Mouse (Mus musculus) kidney, embryonic 14.5 days (tissue): ENCODE measurements at regions not wholly inside any gene's neighbourhood (a gene's known extent, or its start where the extent isn't known, plus 50 kb on each side); places are given as distances from the start of the nearest gene placed in this dataset.

ENCODE experiments used
- ATAC-seq: fragments of 200-750 bp; cut with Nextera tagmentation; 2 replicates; pipeline ENCODE4 v1.8.0; 2017; ENCODE audit warnings: moderate number of reproducible peaks, mild to moderate bottlenecking, moderate TSS enrichment, moderate library complexity; ENCODE audit not compliant: low FRiP score, low TSS enrichment
- H3K27ac ChIP-seq: fragments of 300-500 bp; sonication (generic); 2 replicates; pipeline ENCODE4 v1.5.1; 2014; ENCODE audit warnings: low read depth, mild to moderate bottlenecking, low read length, moderate library complexity, mixed read lengths
- H3K27me3 ChIP-seq: fragments of 300-500 bp; sonication (generic); 2 replicates; pipeline ENCODE4 v1.6.1; 2014; ENCODE audit warnings: mild to moderate bottlenecking, low read length; ENCODE audit not compliant: control insufficient read depth, insufficient read depth
- H3K36me3 ChIP-seq: fragments of 300-500 bp; sonication (generic); 2 replicates; pipeline ENCODE4 v1.6.1; 2014; ENCODE audit warnings: low read length, mixed read lengths; ENCODE audit not compliant: control insufficient read depth, insufficient read depth
- H3K4me1 ChIP-seq: fragments of 300-500 bp; sonication (generic); 2 replicates; pipeline ENCODE4 v1.6.1; 2014; ENCODE audit warnings: low read length, mixed read lengths; ENCODE audit not compliant: control insufficient read depth, insufficient read depth
- H3K4me2 ChIP-seq: fragments of 300-500 bp; sonication (generic); replicated peaks from 2 replicates; pipeline ENCODE4 v1.6.1; 2014; ENCODE audit warnings: low read depth, mild to moderate bottlenecking, low read length
- H3K4me3 ChIP-seq: fragments of 300-500 bp; sonication (generic); 2 replicates; pipeline ENCODE4 v1.5.1; 2014; ENCODE audit warnings: mild to moderate bottlenecking, low read length
- H3K9ac ChIP-seq: fragments of 300-500 bp; sonication (generic); 2 replicates; pipeline ENCODE4 v1.6.1; 2014; ENCODE audit warnings: low read depth, mild to moderate bottlenecking, low read length, moderate library complexity
- H3K9me3 ChIP-seq: fragments of 300-500 bp; sonication (generic); 2 replicates; pipeline ENCODE4 v1.6.1; 2016; ENCODE audit warnings: low read length; ENCODE audit not compliant: control insufficient read depth
- WGBS: fragments of 180-500 bp; shearing (Covaris S2); extraction: QIAGEN DNeasy Blood & Tissue Kit; methylation state at CpG from one replicate; pipeline ENCODE4 v1.1.7; 2014; 5-methylcytosine and 5-hydroxymethylcytosine counted together

DNA sequence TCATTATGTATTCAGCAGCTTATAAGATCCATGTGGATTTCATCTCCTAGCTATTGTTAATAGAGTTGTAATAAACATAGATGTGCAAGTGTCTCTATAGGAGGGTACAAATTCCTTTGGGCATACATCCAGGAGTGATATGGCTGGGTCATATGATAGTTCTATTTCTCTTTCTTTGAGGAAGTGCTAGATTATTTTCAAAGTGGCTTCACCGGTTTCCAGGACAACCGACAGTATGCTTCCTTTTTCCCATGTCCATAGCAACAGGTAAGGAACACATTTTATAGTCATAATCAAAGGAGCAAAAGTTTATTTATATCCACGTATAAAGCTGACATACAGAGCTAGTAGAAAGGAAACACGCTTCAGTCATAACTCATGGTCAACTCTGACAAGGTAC is 710.2 kb upstream of the Tenm4 start:
- 68% methylated on average over 4 of the region's 4 CpGs for WGBS
- no peaks in the 10 kb centered on the region for H3K9me3 ChIP-seq
- no peaks in the 10 kb centered on the region for H3K27me3 ChIP-seq
- H3K36me3 ChIP-seq: no peaks in the 10 kb centered on the region
- no peak overlapping the region for H3K9ac ChIP-seq
- H3K4me2 ChIP-seq: no peak overlapping the region
- no peaks in the 10 kb centered on the region for H3K4me1 ChIP-seq
- H3K4me3 ChIP-seq: no peak overlapping the region
- no peak for ATAC-seq
- H3K27ac ChIP-seq: no peak overlapping the region

DNA sequence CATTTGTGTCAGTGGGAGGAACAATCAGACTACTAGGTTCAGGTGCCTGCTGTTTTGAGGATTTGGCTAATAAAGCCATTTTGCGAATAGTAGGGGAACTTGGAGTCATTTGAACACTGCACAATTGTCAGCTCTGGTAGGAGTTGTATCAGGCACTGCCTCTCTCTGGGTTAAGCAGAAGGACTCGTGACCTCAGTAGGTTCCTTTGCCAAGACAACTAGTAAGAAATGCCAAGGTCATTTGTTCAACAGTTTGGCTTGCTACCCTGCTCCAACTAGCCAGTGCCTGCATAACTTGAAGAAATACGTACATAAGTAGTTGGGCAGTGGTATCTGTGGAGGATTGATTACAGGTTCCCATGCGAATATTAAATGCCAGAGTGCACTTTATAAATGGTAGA is 705.5 kb upstream of the Tenm4 start:
- Histone ChIP-seq H3K9me3 (no peaks in the 10 kb centered on the region), H3K4me1 (no peaks in the 10 kb centered on the region), H3K9ac (no peak overlapping the region), H3K27me3 (no peaks in the 10 kb centered on the region), H3K4me3 (no peak overlapping the region), H3K4me2 (no peak overlapping the region), H3K36me3 (no peaks in the 10 kb centered on the region), H3K27ac (no peak overlapping the region)
- ATAC-seq: no peak
- 88% methylated on average over 4 of the region's 4 CpGs for WGBS

DNA sequence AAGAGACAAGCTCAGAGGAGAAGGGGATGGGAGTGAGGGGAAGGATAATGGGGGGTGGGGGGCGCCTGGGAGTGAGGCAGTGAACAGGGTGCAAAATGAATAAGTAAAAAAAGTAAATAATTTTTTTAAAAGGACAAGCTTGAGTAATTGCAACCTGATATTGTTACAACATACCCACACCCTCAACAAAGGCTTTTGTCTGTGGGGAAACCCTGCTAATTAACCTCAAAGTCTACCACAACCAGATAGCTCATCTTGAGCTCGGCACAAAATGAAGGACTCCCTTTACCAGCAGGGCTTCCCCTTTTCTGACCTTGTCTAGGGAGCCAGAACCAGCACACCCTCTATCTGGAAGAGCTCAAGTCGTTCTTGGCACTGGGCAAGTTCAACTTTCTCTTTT is 704.0 kb upstream of the Tenm4 start:
- ATAC-seq: no peak
- WGBS: 37% methylated on average over 3 of the region's 3 CpGs

DNA sequence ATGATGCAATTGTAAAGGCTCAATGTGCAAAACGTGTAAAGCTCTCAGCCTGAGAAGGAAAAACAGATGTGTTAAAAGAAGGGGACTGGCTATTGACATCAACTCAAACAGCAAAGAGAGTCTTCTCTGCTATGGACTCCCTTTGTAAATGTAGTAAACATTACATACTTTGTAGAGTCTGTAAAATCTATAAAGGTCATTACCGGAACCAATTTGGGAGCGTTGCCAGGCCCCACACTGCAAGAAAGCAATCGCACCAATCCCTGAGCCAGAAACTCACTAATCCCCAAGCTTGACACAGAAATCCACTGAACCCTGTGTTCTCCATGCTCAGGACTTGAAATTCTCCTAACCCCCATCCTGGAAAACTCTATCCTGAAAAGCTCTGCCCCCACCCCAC is 697.2 kb upstream of the Tenm4 start:
- Histone ChIP-seq H3K9me3 (no peaks in the 10 kb centered on the region), H3K36me3 (no peaks in the 10 kb centered on the region), H3K4me3 (no peak overlapping the region), H3K4me1 (no peaks in the 10 kb centered on the region), H3K4me2 (no peak overlapping the region), H3K27me3 (no peaks in the 10 kb centered on the region), H3K27ac (no peak overlapping the region), H3K9ac (no peak overlapping the region)
- ATAC-seq: no peak
- WGBS: 89% methylated on average over 4 of the region's 4 CpGs

More for the DNA sequence above, 704.0 kb upstream of the Tenm4 start:
- Histone ChIP-seq H3K27me3 (no peaks in the 10 kb centered on the region), H3K36me3 (no peaks in the 10 kb centered on the region), H3K9me3 (no peaks in the 10 kb centered on the region), H3K9ac (no peak overlapping the region), H3K27ac (no peak overlapping the region), H3K4me2 (no peak overlapping the region), H3K4me3 (no peak overlapping the region), H3K4me1 (no peaks in the 10 kb centered on the region)

DNA sequence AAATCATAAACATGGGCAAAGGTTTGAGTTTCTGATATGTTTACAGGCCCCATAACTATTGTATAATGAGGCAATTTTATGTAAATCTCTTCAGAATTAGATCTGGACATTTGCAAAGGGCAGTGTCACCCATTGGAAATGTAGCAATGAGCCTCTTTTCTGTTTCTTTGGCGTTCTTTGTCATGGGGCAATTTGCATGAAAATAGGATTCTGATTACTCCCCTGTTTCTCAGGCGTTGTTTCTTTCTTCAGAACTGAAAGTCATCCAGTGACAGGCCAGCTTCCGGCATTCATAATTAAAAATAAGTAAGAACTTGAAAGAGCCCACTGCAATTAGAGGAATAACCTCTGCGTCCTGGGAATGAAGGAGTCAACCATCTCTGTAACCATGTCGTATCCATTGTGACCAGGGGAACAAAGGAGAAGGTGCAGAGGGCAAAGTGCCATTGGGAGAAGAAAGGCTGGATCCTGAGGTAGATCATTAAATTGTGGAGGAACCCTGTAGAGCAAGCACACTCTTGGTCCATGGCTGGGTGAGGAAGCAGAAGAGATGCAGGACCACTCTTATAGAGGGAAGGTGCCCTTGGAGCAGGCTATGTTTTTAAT is 690.8 kb upstream of the Tenm4 start:
- no peak overlapping the region for H3K4me2 ChIP-seq

DNA sequence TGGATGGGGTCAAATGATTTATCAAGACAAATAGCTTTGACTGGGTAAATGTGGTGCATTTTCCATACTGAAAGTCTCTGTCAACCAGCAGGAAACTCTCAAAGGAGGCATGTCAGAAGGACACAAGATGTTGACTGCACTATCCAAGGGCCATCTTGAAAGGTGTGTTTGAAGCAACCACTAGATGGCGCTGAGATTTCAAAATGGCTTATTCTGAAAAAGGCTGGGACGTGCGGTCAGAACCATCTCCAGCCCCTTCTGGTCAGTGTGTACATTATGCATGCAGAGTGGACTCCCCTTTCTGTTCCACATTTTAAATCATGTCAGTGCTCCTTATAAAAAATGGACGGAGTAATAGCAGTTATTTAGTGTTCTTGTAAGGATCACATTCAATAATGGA is 681.4 kb upstream of the Tenm4 start:
- Histone ChIP-seq H3K9ac (no peak overlapping the region), H3K9me3 (no peaks in the 10 kb centered on the region), H3K27ac (no peak overlapping the region), H3K4me2 (no peak overlapping the region), H3K4me1 (no peaks in the 10 kb centered on the region), H3K36me3 (no peaks in the 10 kb centered on the region), H3K27me3 (no peaks in the 10 kb centered on the region), H3K4me3 (no peak overlapping the region)
- 9% methylated on average over 4 of the region's 4 CpGs for WGBS
- peak; percentile 83; the same call in 1 of the 2 replicates for ATAC-seq

More for the DNA sequence above, 690.8 kb upstream of the Tenm4 start:
- H3K27ac ChIP-seq: no peak overlapping the region
- no peaks in the 10 kb centered on the region for H3K27me3 ChIP-seq
- no peak for ATAC-seq
- WGBS: 57% methylated on average over 5 of the region's 5 CpGs
- no peak overlapping the region for H3K9ac ChIP-seq
- no peak overlapping the region for H3K4me3 ChIP-seq
- no peaks in the 10 kb centered on the region for H3K36me3 ChIP-seq
- H3K9me3 ChIP-seq: no peaks in the 10 kb centered on the region
- no peaks in the 10 kb centered on the region for H3K4me1 ChIP-seq

DNA sequence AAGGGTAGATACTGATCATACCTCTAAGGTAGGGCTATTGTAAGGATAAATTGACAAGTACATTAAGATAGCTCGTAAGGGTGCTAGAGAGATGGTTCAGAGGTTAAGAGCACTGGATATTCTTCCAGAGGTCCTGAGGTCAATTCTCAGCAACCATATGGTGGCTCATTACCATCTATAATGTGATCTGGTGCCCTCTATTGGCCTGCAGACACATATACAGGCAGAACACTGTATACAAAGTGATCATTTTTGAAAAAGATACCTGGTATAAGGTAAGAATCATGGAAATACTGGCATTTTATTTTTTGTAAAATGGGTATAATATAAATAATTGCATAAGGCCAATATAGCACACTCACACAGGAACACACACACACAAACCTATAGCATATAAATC is 676.3 kb upstream of the Tenm4 start:
- H3K27ac ChIP-seq: no peak overlapping the region
- 58% methylated on average over 1 of the region's 1 CpGs for WGBS
- no peak for ATAC-seq

DNA sequence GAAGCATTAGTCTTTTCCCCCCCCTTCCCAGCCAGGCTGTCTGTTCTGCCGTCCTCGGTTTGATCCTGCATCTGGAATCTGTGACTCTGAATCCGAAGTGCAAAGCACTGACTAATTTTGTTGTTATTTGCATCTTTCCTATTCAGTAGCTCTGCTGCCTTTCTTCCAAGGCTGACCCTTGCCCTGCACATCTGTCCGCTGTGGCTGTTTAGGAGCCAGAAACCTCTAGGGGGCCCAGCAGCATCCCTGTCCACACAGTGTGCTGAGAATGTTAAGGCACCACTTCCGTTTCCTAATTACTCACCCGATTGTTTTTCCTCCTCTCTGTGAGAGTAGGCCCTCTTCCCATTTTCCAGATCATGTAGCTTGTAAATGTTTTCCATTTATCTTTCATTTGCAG is 668.1 kb upstream of the Tenm4 start:
- H3K4me3 ChIP-seq: no peak overlapping the region
- no peaks in the 10 kb centered on the region for H3K36me3 ChIP-seq
- no peaks in the 10 kb centered on the region for H3K4me1 ChIP-seq
- 44% methylated on average over 6 of the region's 6 CpGs for WGBS
- no peak overlapping the region for H3K9ac ChIP-seq
- H3K27me3 ChIP-seq: no peaks in the 10 kb centered on the region
- no peak overlapping the region for H3K4me2 ChIP-seq
- H3K27ac ChIP-seq: no peak overlapping the region
- H3K9me3 ChIP-seq: no peaks in the 10 kb centered on the region
- no peak for ATAC-seq

More for the DNA sequence above, 676.3 kb upstream of the Tenm4 start:
- H3K4me2 ChIP-seq: no peak overlapping the region
- H3K4me1 ChIP-seq: no peaks in the 10 kb centered on the region
- H3K9ac ChIP-seq: no peak overlapping the region
- H3K9me3 ChIP-seq: no peaks in the 10 kb centered on the region
- no peaks in the 10 kb centered on the region for H3K36me3 ChIP-seq
- no peaks in the 10 kb centered on the region for H3K27me3 ChIP-seq
- H3K4me3 ChIP-seq: no peak overlapping the region

DNA sequence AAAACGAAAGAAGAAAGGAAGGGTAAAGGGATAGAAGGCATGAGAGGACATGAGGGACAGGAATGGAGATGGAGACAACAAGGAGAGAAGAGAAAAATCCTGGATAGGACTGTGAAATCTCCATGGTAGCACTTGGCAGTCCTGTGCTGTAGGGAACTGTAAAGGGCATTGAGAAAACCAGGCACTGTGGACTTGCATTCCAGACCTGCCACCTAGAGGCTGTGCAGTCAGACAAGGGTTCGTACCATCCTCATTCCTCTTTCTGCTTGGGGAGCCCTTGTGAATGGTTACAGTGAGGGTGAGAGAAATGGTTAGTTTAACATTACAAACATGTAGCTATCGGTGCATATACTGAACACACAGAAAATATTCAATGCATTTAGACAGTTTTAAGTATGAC is 623.8 kb upstream of the Tenm4 start:
- no peak overlapping the region for H3K27ac ChIP-seq
- H3K4me2 ChIP-seq: no peak overlapping the region
- H3K4me3 ChIP-seq: no peak overlapping the region
- H3K27me3 ChIP-seq: no peaks in the 10 kb centered on the region
- WGBS: 76% methylated on average over 3 of the region's 3 CpGs
- ATAC-seq: no peak
- H3K36me3 ChIP-seq: no peaks in the 10 kb centered on the region
- no peaks in the 10 kb centered on the region for H3K9me3 ChIP-seq
- no peaks in the 10 kb centered on the region for H3K4me1 ChIP-seq
- no peak overlapping the region for H3K9ac ChIP-seq
